Mouse (Mus musculus): ENCODE measurements at regions not wholly inside any gene's neighbourhood (a gene's known extent, or its start where the extent isn't known, plus 50 kb on each side); places are given as distances from the start of the nearest gene placed in this dataset.

GRCm38 (mm10) chr16:50671170-50671569 is 80.2 kb upstream of the Ccdc54 start:
- H3K4me3 ChIP-seq (replicated peaks; ENCODE audit: extremely low read depth, low read depth, low read length): no peak overlapping the region
- no peaks in the 10 kb centered on the region for H3K4me1 ChIP-seq (ENCODE audit: control insufficient read depth, insufficient read depth, low read length)
- no peak for DNase-seq
- TF ChIP-seq POLR2A (IDR thresholded peaks at IDR 0.05; ENCODE audit: borderline replicate concordance, extremely low read depth, low read depth, low read length): no peak
- TF ChIP-seq CTCF (IDR thresholded peaks at IDR 0.05; ENCODE audit: insufficient read depth, low read length): no peak
- WGBS: 90% methylated on average over 5 of the region's 5 CpGs

DNA sequence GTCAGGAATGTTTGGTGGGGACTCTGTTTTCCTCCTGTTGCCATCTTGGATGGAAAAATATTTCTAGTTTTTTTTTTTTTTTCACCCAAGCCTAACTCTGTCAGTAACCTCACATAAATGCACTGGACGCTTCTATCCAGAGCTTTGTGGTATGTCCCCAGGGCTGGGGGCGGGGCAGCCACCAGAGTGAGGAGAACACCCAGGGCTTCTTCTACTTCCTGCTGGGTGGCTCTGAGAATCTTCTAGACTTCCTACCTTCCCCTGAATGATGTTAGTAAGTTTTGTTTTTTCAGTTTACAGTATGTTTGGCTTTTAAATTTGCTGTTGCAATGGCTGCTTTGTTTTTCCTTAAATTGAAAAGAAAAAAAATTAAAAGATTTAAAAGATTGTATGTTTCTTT is 73.3 kb upstream of the Ccdc54 start:
- WGBS: 51% methylated on average over 2 of the region's 2 CpGs
- Histone ChIP-seq H3K4me1 (ENCODE audit: control insufficient read depth, insufficient read depth, low read length) (no peaks in the 10 kb centered on the region), H3K4me3 (replicated peaks; ENCODE audit: extremely low read depth, low read depth, low read length) (no peak overlapping the region)
- DNase-seq: no peak
- TF ChIP-seq POLR2A (IDR thresholded peaks at IDR 0.05; ENCODE audit: borderline replicate concordance, extremely low read depth, low read depth, low read length) (no peak), CTCF (IDR thresholded peaks at IDR 0.05; ENCODE audit: insufficient read depth, low read length) (no peak)

Measured in lung, adult 2 months (tissue).